ENCODE assay signal across 8 mouse cellular contexts in genomic region chr4:139598950-139599518, GRCm38 (mm10). TPM values are rescaled to one million over a fixed set of nuclear protein-coding genes. Genes with fewer than 3 reads are reported as not detected.
DNase-seq lines count a peak whose midpoint lies in the region; ATAC-seq and TF ChIP-seq lines count a peak whose summit lies in the region.

No protein-coding gene starts in this region.

- WGBS in heart, embryonic 11.5 days (ENCODE audit: insufficient replicate concordance) = under 1% methylated on average over 12 of the region's 12 CpGs
- under 1% methylated on average over 12 of the region's 12 CpGs for WGBS in liver, embryonic 16.5 days (ENCODE audit: insufficient replicate concordance)
- 1% methylated on average over 12 of the region's 12 CpGs for WGBS in neural tube, embryonic 11.5 days

- peak overlapping the region; percentile 58 for H3K9ac ChIP-seq in heart, embryonic 11.5 days (ENCODE audit: low read depth, low read length)
- peak overlapping the region; percentile 3; the same call in 1 of the 2 replicates for H3K9ac ChIP-seq in liver, embryonic 16.5 days (ENCODE audit: low read depth, low read length)
- H3K9ac ChIP-seq in neural tube, embryonic 11.5 days (ENCODE audit: low read length) = peak overlapping the region; percentile 24; the same call in 1 of the 2 replicates

- peaks cover 60% of the 10 kb centered on the region for H3K4me1 ChIP-seq in embryonic fibroblast, embryonic 13.5 days (ENCODE audit: control insufficient read depth, insufficient read depth, low read length)
- H3K4me1 ChIP-seq in heart, embryonic 11.5 days (ENCODE audit: control insufficient read depth, insufficient read depth, low read length) = peaks cover 86% of the 10 kb centered on the region
- H3K4me1 ChIP-seq in liver, embryonic 16.5 days (ENCODE audit: control insufficient read depth, low read depth, low read length) = peaks cover 29% of the 10 kb centered on the region
- H3K4me1 ChIP-seq in neural tube, embryonic 11.5 days (ENCODE audit: control insufficient read depth, insufficient read depth, low read length) = peaks cover 47% of the 10 kb centered on the region

- peak overlapping the region; percentile 99 for H3K27ac ChIP-seq in embryonic fibroblast, embryonic 13.5 days (ENCODE audit: insufficient read depth, low read length)
- peak overlapping the region; percentile 97 for H3K27ac ChIP-seq in heart, embryonic 11.5 days (ENCODE audit: low read depth, low read length)
- peak overlapping the region; percentile 67 for H3K27ac ChIP-seq in liver, embryonic 16.5 days (ENCODE audit: low read length)
- peak overlapping the region; percentile 83 for H3K27ac ChIP-seq in neural tube, embryonic 11.5 days (ENCODE audit: low read depth, low read length)

- TF ChIP-seq CTCF in embryonic fibroblast, embryonic 13.5 days (IDR thresholded peaks at IDR 0.05; ENCODE audit: borderline replicate concordance, insufficient read depth, low read length) = no peak

- no peaks in the 10 kb centered on the region for H3K27me3 ChIP-seq in heart, embryonic 11.5 days (ENCODE audit: control insufficient read depth, insufficient read depth, low read length)
- H3K27me3 ChIP-seq in liver, embryonic 16.5 days (ENCODE audit: control insufficient read depth, insufficient read depth, low read depth, low read length) = no peaks in the 10 kb centered on the region
- no peaks in the 10 kb centered on the region for H3K27me3 ChIP-seq in neural tube, embryonic 11.5 days (ENCODE audit: control insufficient read depth, insufficient read depth, low read length)

- ATAC-seq in heart, embryonic 11.5 days (replicated peaks; ENCODE audit: insufficient number of reproducible peaks, low FRiP score, low TSS enrichment) = peak; percentile 72
- ATAC-seq in liver, embryonic 16.5 days (ENCODE audit: low read depth) = peak; percentile 66
- ATAC-seq in neural tube, embryonic 11.5 days (ENCODE audit: insufficient read depth, low FRiP score, low TSS enrichment) = peak; percentile 51

- TF ChIP-seq POLR2A in embryonic fibroblast, embryonic 13.5 days (IDR thresholded peaks at IDR 0.05; ENCODE audit: low read depth, low read length) = peak; percentile 5; the same call in 1 of the 2 replicates

- H3K4me2 ChIP-seq in heart, embryonic 11.5 days = peak overlapping the region; percentile 70
- H3K4me2 ChIP-seq in liver, embryonic 16.5 days (ENCODE audit: low read depth, low read length) = peak overlapping the region; percentile 51
- H3K4me2 ChIP-seq in neural tube, embryonic 11.5 days (ENCODE audit: low read depth) = peak overlapping the region; percentile 18

- no peaks in the 10 kb centered on the region for H3K9me3 ChIP-seq in heart, embryonic 11.5 days (replicated peaks; ENCODE audit: control insufficient read depth, low read length)
- H3K9me3 ChIP-seq in liver, embryonic 16.5 days (replicated peaks; ENCODE audit: control insufficient read depth, low read length) = no peaks in the 10 kb centered on the region
- H3K9me3 ChIP-seq in neural tube, embryonic 11.5 days (ENCODE audit: control insufficient read depth, low read length) = no peaks in the 10 kb centered on the region

- H3K4me3 ChIP-seq in embryonic fibroblast, embryonic 13.5 days (ENCODE audit: insufficient read depth, low read length) = no peak overlapping the region
- peak overlapping the region; percentile 8; the same call in 1 of the 2 replicates for H3K4me3 ChIP-seq in heart, embryonic 11.5 days (ENCODE audit: low read depth, low read length)
- peak overlapping the region; percentile 16; the same call in 1 of the 2 replicates for H3K4me3 ChIP-seq in liver, embryonic 16.5 days (ENCODE audit: low read depth, low read length)
- no peak overlapping the region for H3K4me3 ChIP-seq in neural tube, embryonic 11.5 days (ENCODE audit: low read depth, low read length)

- peak; percentile 10 for DNase-seq in spleen, adult 12 weeks (ENCODE audit: low spot score)
- DNase-seq in spleen, postnatal 14 days (ENCODE audit: low spot score in 2 of 2) = no peak
- peak; percentile 90 for DNase-seq in kidney, adult 9 months
- DNase-seq in neural tube, embryonic 11.5 days (ENCODE audit: low spot score) = peak; percentile 87
- peak; percentile 69 for DNase-seq in testis, postnatal 14 days (ENCODE audit: low spot score)

- H3K36me3 ChIP-seq in heart, embryonic 11.5 days (ENCODE audit: control insufficient read depth, insufficient read depth, low read length) = no peaks in the 10 kb centered on the region
- no peaks in the 10 kb centered on the region for H3K36me3 ChIP-seq in liver, embryonic 16.5 days (ENCODE audit: control insufficient read depth, insufficient read depth)
- H3K36me3 ChIP-seq in neural tube, embryonic 11.5 days (ENCODE audit: control insufficient read depth, insufficient read depth, low read length) = no peaks in the 10 kb centered on the region

RNA-seq across cellular contexts. Expression of gene Gm21969, which starts 4.0 kb away (rescaled TPM):
- polyA plus RNA-seq in embryonic fibroblast, embryonic 13.5 days (2011; ENCODE audit: insufficient read length, low read depth, missing spikeins) = not detected in 2 replicates
- not detected in 2 replicates for polyA plus RNA-seq in heart, embryonic 11.5 days (2014; fragmentation: Nextera tagmentation; extraction: Ambion mirVana)
- polyA plus RNA-seq in liver, embryonic 16.5 days (2015; fragmentation: Nextera tagmentation; extraction: Ambion mirVana) = 0.02 TPM in 1 of 2 replicates, not detected in the other
- not detected in 2 replicates for polyA plus RNA-seq in neural tube, embryonic 11.5 days (2014; fragmentation: Nextera tagmentation; extraction: Ambion mirVana)

RNA-seq across cellular contexts. Expression of gene Aldh4a1, which starts 23.6 kb away (rescaled TPM):
- 27.0 and 40.9 TPM in 2 replicates for polyA plus RNA-seq in embryonic fibroblast, embryonic 13.5 days (2011; ENCODE audit: insufficient read length, low read depth, missing spikeins)
- polyA plus RNA-seq in heart, embryonic 11.5 days (2014; fragmentation: Nextera tagmentation; extraction: Ambion mirVana) = 11.8 and 16.7 TPM in 2 replicates
- 97.4 and 110 TPM in 2 replicates for polyA plus RNA-seq in liver, embryonic 16.5 days (2015; fragmentation: Nextera tagmentation; extraction: Ambion mirVana)
- 13.9 and 16.2 TPM in 2 replicates for polyA plus RNA-seq in neural tube, embryonic 11.5 days (2014; fragmentation: Nextera tagmentation; extraction: Ambion mirVana)

RNA-seq across cellular contexts. Expression of gene Tas1r2, which starts 54.3 kb away (rescaled TPM):
- not detected in 2 replicates for polyA plus RNA-seq in embryonic fibroblast, embryonic 13.5 days (2011; ENCODE audit: insufficient read length, low read depth, missing spikeins)
- not detected in 2 replicates for polyA plus RNA-seq in heart, embryonic 11.5 days (2014; fragmentation: Nextera tagmentation; extraction: Ambion mirVana)
- not detected in 2 replicates for polyA plus RNA-seq in liver, embryonic 16.5 days (2015; fragmentation: Nextera tagmentation; extraction: Ambion mirVana)
- polyA plus RNA-seq in neural tube, embryonic 11.5 days (2014; fragmentation: Nextera tagmentation; extraction: Ambion mirVana) = not detected in 2 replicates

Comparison
In these comparisons a context has a peak if more than half of its experiments do, and no peak if none do; other contexts are left out.
1. DNase-seq: peak in spleen, adult 12 weeks (single experiment), kidney, adult 9 months (single experiment), neural tube, embryonic 11.5 days (single experiment) and testis, postnatal 14 days (single experiment); none in spleen, postnatal 14 days (0 of 2).
2. H3K4me3 ChIP-seq: peak in heart, embryonic 11.5 days (single experiment) and liver, embryonic 16.5 days (single experiment); none in embryonic fibroblast, embryonic 13.5 days (single experiment) and neural tube, embryonic 11.5 days (single experiment).
3. H3K4me2 ChIP-seq: peak in every context shown above with its lines; median percentile 70 in heart, embryonic 11.5 days; 51 in liver, embryonic 16.5 days; 18 in neural tube, embryonic 11.5 days.
4. H3K9ac ChIP-seq: peak in every context shown above with its lines; median percentile 58 in heart, embryonic 11.5 days; 24 in neural tube, embryonic 11.5 days; 3 in liver, embryonic 16.5 days.
5. Peak in every context shown above with its lines, with median percentiles within 50 percentile points of each other: H3K27ac ChIP-seq and ATAC-seq.